Mouse (Mus musculus) liver, adult 2 months (tissue): Measurements from ENCODE around the gene Cdh1.

ENCODE experiments used
- CTCF ChIP-seq: fragments of 200-500 bp; IDR thresholded peaks from 2 replicates; pipeline ENCODE4 v1.5.1; 2011; ENCODE audit warnings: low read depth, low read length, control low read depth
- POLR2A ChIP-seq: fragments of 200-500 bp; IDR thresholded peaks from 2 replicates; pipeline ENCODE4 v1.6.1; 2011; ENCODE audit warnings: low read length, control low read depth; ENCODE audit not compliant: insufficient read depth; ENCODE audit errors: extremely low read depth

- no peak for TF ChIP-seq CTCF
- TF ChIP-seq POLR2A = no peak
These were observed 37.1 kb downstream of the Cdh1 start for GRCm38 (mm10) chr8:106640212-106640611.
